ENCODE assay signal across 22 mouse cellular contexts in the genomic region with DNA sequence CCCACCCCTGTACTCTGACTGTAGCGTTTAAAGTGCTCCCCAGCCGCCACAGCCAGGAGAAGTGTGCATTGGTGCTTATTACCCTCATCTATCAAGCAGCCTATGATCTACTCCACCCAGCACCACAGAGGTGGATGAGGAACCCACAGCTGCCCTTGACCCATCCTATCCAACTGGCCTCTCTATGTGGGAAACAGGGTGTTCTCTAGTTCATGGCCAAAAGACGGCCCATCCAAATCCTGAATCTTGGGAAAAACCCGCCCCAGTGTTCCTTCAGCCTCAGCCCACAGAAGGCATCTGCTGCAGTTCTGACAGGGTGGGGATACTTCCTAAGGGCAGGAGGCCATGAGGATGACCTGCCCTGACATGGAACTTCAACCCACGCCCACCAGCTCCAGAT. TPM values are rescaled to one million over a fixed set of nuclear protein-coding genes. Genes with fewer than 3 reads are reported as not detected.
DNase-seq lines count a peak whose midpoint lies in the region; ATAC-seq and TF ChIP-seq lines count a peak whose summit lies in the region.
"Had no signal": no experiment of that assay in that cellular context is flagged by ENCODE, and none has a peak within 500 bp of the region (broad histone marks: within the 10 kb centered on the region; RNA-seq: fewer than 3 reads in every experiment).

No protein-coding gene starts in this region.

- DNase-seq in cerebellum, adult 11-12 months: peak; percentile 25
- no peak for DNase-seq in cerebellum, postnatal 25 days
- DNase-seq in heart, adult 2 months: peak; percentile 53 to 71
- DNase-seq in urinary bladder, postnatal 14 days (ENCODE audit: low spot score): peak; percentile 46
- no peak for DNase-seq in urinary bladder, postnatal 36 days (ENCODE audit: low spot score in 2 of 2)
- DNase-seq: adrenal gland, postnatal 25 days; embryo, embryonic 11 days; kidney, postnatal 14 days; layer of hippocampus, adult 9-11 months; liver, embryonic 13.5 days; midbrain, embryonic 14.5 days; retina, postnatal 1 day had no signal

- H3K27ac ChIP-seq in heart, adult 2 months: peak overlapping the region; percentile 38; the same call in 1 of the 2 replicates
- H3K27ac ChIP-seq in heart, embryonic 11.5 days (ENCODE audit: low read depth, low read length): no peak overlapping the region
- no peak overlapping the region for H3K27ac ChIP-seq in midbrain, embryonic 16.5 days (ENCODE audit: low read length)
- H3K27ac ChIP-seq: forebrain, embryonic 12.5 days; heart, embryonic 13.5 days; hindbrain, embryonic 10.5 days; limb, embryonic 12.5 days; liver, embryonic 13.5 days; lung, embryonic 15.5 days had no signal

- intact Hi-C loops in heart, adult 2 months (cut with DNase I): no loop called here

- H3K4me1 ChIP-seq in heart, adult 2 months (ENCODE audit: control insufficient read depth, insufficient read depth, low read length): peaks cover 28% of the 10 kb centered on the region
- no peaks in the 10 kb centered on the region; the same call in 1 of the 2 replicates for H3K4me1 ChIP-seq in heart, embryonic 11.5 days (ENCODE audit: control insufficient read depth, insufficient read depth, low read length)
- no peaks in the 10 kb centered on the region for H3K4me1 ChIP-seq in midbrain, embryonic 16.5 days (ENCODE audit: control insufficient read depth, insufficient read depth, low read length)
- H3K4me1 ChIP-seq: limb, embryonic 12.5 days had no signal

- no peaks in the 10 kb centered on the region for H3K79me2 ChIP-seq in heart, adult 2 months (replicated peaks; ENCODE audit: control insufficient read depth, insufficient read depth, low read length)

- TF ChIP-seq CTCF in heart, adult 2 months (IDR thresholded peaks at IDR 0.05): no peak

- 0 out of 2 replicates have a peak, but pooled peaks have one; percentile 11 for TF ChIP-seq EP300 in heart, adult 2 months (IDR thresholded peaks at IDR 0.05; ENCODE audit: insufficient read depth, low read depth, low read length)

- ATAC-seq in heart, embryonic 11.5 days (replicated peaks; ENCODE audit: insufficient number of reproducible peaks, low FRiP score, low TSS enrichment): no peak
- no peak for ATAC-seq in midbrain, embryonic 16.5 days
- ATAC-seq: inflammation-experienced regulatory T-cells, adult 6 months had no signal

- H3K4me3 ChIP-seq in heart, adult 2 months: no peak overlapping the region
- no peak overlapping the region for H3K4me3 ChIP-seq in heart, embryonic 11.5 days (ENCODE audit: low read depth, low read length)
- H3K4me3 ChIP-seq in midbrain, embryonic 16.5 days (ENCODE audit: low read depth, low read length): no peak overlapping the region
- H3K4me3 ChIP-seq: forebrain, embryonic 12.5 days; heart, embryonic 13.5 days; hindbrain, embryonic 10.5 days; limb, embryonic 12.5 days; liver, embryonic 13.5 days; lung, embryonic 15.5 days had no signal

- no peak overlapping the region for H3K9ac ChIP-seq in heart, adult 2 months (ENCODE audit: low read depth, low read length)
- no peak overlapping the region for H3K9ac ChIP-seq in heart, embryonic 11.5 days (ENCODE audit: low read depth, low read length)
- H3K9ac ChIP-seq in midbrain, embryonic 16.5 days (ENCODE audit: low read depth, low read length): no peak overlapping the region
- H3K9ac ChIP-seq: forebrain, embryonic 12.5 days; heart, embryonic 13.5 days; limb, embryonic 12.5 days; liver, embryonic 13.5 days; lung, embryonic 15.5 days had no signal

- TF ChIP-seq POLR2A in heart, adult 2 months (IDR thresholded peaks at IDR 0.05; ENCODE audit: insufficient read depth, low read depth, low read length): no peak

- no peak overlapping the region for H3K4me2 ChIP-seq in heart, embryonic 11.5 days
- H3K4me2 ChIP-seq in midbrain, embryonic 16.5 days (ENCODE audit: low read length): no peak overlapping the region
- H3K4me2 ChIP-seq: forebrain, embryonic 12.5 days; heart, embryonic 13.5 days; limb, embryonic 12.5 days; liver, embryonic 13.5 days; lung, embryonic 15.5 days had no signal

- no peaks in the 10 kb centered on the region for H3K27me3 ChIP-seq in heart, adult 2 months (ENCODE audit: control insufficient read depth, insufficient read depth, low read length)
- no peaks in the 10 kb centered on the region for H3K27me3 ChIP-seq in heart, embryonic 11.5 days (ENCODE audit: control insufficient read depth, insufficient read depth, low read length)
- H3K27me3 ChIP-seq in midbrain, embryonic 16.5 days (ENCODE audit: control insufficient read depth, insufficient read depth, low read depth, low read length): no peaks in the 10 kb centered on the region
- H3K27me3 ChIP-seq: CH12.LX; forebrain, embryonic 12.5 days; heart, embryonic 13.5 days; limb, embryonic 12.5 days; liver, embryonic 13.5 days; lung, embryonic 15.5 days had no signal

- H3K36me3 ChIP-seq in heart, adult 2 months (ENCODE audit: control insufficient read depth, insufficient read depth, low read length): peaks cover 7% of the 10 kb centered on the region
- peaks cover 13% of the 10 kb centered on the region for H3K36me3 ChIP-seq in heart, embryonic 11.5 days (ENCODE audit: control insufficient read depth, insufficient read depth, low read length)
- peaks cover 43% of the 10 kb centered on the region for H3K36me3 ChIP-seq in midbrain, embryonic 16.5 days (ENCODE audit: control insufficient read depth, insufficient read depth, low read length)

- WGBS in heart, adult 2 months: 50% methylated on average over 5 of the region's 5 CpGs
- 74% methylated on average over 5 of the region's 5 CpGs for WGBS in heart, embryonic 11.5 days (ENCODE audit: insufficient replicate concordance)
- WGBS in midbrain, embryonic 16.5 days: 92% methylated on average over 5 of the region's 5 CpGs

- H3K9me3 ChIP-seq in heart, embryonic 11.5 days (replicated peaks; ENCODE audit: control insufficient read depth, low read length): no peaks in the 10 kb centered on the region
- no peaks in the 10 kb centered on the region for H3K9me3 ChIP-seq in midbrain, embryonic 16.5 days (replicated peaks; ENCODE audit: control insufficient read depth, low read length, poor library complexity, severe bottlenecking)
- H3K9me3 ChIP-seq: forebrain, embryonic 12.5 days; heart, embryonic 13.5 days; hindbrain, embryonic 10.5 days; limb, embryonic 12.5 days; liver, embryonic 13.5 days; lung, embryonic 15.5 days had no signal

RNA-seq across cellular contexts. Expression of a gene that starts 15.5 kb away (rescaled TPM):
- 10 to 100 TPM; 13.4 to 14.2 TPM for total RNA-seq in heart, adult 2 months (2021)
- polyA plus RNA-seq in heart, adult 2 months (2012; rRNA removed): 23.1 and 24.2 TPM in 2 replicates
- 11.1 and 14.6 TPM in 2 replicates for polyA plus RNA-seq in heart, embryonic 11.5 days (2014; fragmentation: Nextera tagmentation; extraction: Ambion mirVana)
- 81.1 and 95.9 TPM in 2 replicates for polyA plus RNA-seq in midbrain, embryonic 16.5 days (2015; fragmentation: Nextera tagmentation; extraction: Ambion mirVana)

RNA-seq across cellular contexts. Expression of a gene that starts 20.3 kb away (rescaled TPM):
- total RNA-seq in heart, adult 2 months (2021): 100 to 1,000 TPM; 114 to 130 TPM
- 157 and 184 TPM in 2 replicates for polyA plus RNA-seq in heart, adult 2 months (2012; rRNA removed)
- 25.0 and 25.4 TPM in 2 replicates for polyA plus RNA-seq in heart, embryonic 11.5 days (2014; fragmentation: Nextera tagmentation; extraction: Ambion mirVana)
- polyA plus RNA-seq in midbrain, embryonic 16.5 days (2015; fragmentation: Nextera tagmentation; extraction: Ambion mirVana): 7.4 and 9.4 TPM in 2 replicates
- total RNA-seq: megakaryocyte progenitor cell, adult 5-6 weeks had no signal

RNA-seq across cellular contexts. Expression of a gene that starts 23.6 kb away (rescaled TPM):
- total RNA-seq in heart, adult 2 months (2021): 10 to 100 TPM; 28.9 to 31.7 TPM
- polyA plus RNA-seq in heart, adult 2 months (2012; rRNA removed): 47.6 and 56.1 TPM in 2 replicates
- 0.70 and 1.1 TPM in 2 replicates for polyA plus RNA-seq in heart, embryonic 11.5 days (2014; fragmentation: Nextera tagmentation; extraction: Ambion mirVana)
- 2.5 and 3.1 TPM in 2 replicates for polyA plus RNA-seq in midbrain, embryonic 16.5 days (2015; fragmentation: Nextera tagmentation; extraction: Ambion mirVana)
- total RNA-seq: megakaryocyte progenitor cell, adult 5-6 weeks had no signal
- polyA plus RNA-seq: hindbrain, embryonic 10.5 days had no signal

RNA-seq across cellular contexts. Expression of a gene that starts 29.8 kb away (rescaled TPM):
- total RNA-seq in heart, adult 2 months (2021): under 1 TPM in 1 of 2 experiments, not detected in 1; 0.09 TPM
- polyA plus RNA-seq in heart, adult 2 months (2012; rRNA removed): 0.12 and 0.16 TPM in 2 replicates
- 0.76 and 2.3 TPM in 2 replicates for polyA plus RNA-seq in heart, embryonic 11.5 days (2014; fragmentation: Nextera tagmentation; extraction: Ambion mirVana)
- polyA plus RNA-seq in midbrain, embryonic 16.5 days (2015; fragmentation: Nextera tagmentation; extraction: Ambion mirVana): 0.21 TPM in 1 of 2 replicates, not detected in the other
- polyA plus RNA-seq: limb, embryonic 12.5 days; midbrain, embryonic 14.5 days had no signal

RNA-seq across cellular contexts. Expression of a gene that starts 47.0 kb away (rescaled TPM):
- 100 to 1,000 TPM; 138 to 177 TPM for total RNA-seq in heart, adult 2 months (2021)
- polyA plus RNA-seq in heart, adult 2 months (2012; rRNA removed): 50.7 and 87.9 TPM in 2 replicates
- 71.6 and 83.5 TPM in 2 replicates for polyA plus RNA-seq in heart, embryonic 11.5 days (2014; fragmentation: Nextera tagmentation; extraction: Ambion mirVana)
- 87.3 and 90.0 TPM in 2 replicates for polyA plus RNA-seq in midbrain, embryonic 16.5 days (2015; fragmentation: Nextera tagmentation; extraction: Ambion mirVana)

Comparison
In these comparisons a context has a peak if more than half of its experiments do, and no peak if none do; other contexts are left out.
1. DNase-seq: peak in cerebellum, adult 11-12 months (single experiment), heart, adult 2 months (2 of 2) and urinary bladder, postnatal 14 days (single experiment); none in cerebellum, postnatal 25 days (0 of 2) and urinary bladder, postnatal 36 days (0 of 2).
2. RNA of a gene that starts 23.6 kb away (polyA plus RNA-seq): 47.6 to 56.1 TPM in heart, adult 2 months; 2.5 to 3.1 TPM in midbrain, embryonic 16.5 days and 0.70 to 1.1 TPM in heart, embryonic 11.5 days; every median in the first group is over 10 times any median in the second.